Mouse (Mus musculus) frontal cortex, postnatal 10 days (tissue): ENCODE results near the gene Arhgap33.

Source experiments
- DNase-seq, 2 experiments: peaks; one replicate each; pipeline ENCODE4 v3.0.0; 2022; ENCODE audit warnings: low spot score in 2 of 2, mixed read lengths in 1 of 2

Gene Arhgap33

DNA sequence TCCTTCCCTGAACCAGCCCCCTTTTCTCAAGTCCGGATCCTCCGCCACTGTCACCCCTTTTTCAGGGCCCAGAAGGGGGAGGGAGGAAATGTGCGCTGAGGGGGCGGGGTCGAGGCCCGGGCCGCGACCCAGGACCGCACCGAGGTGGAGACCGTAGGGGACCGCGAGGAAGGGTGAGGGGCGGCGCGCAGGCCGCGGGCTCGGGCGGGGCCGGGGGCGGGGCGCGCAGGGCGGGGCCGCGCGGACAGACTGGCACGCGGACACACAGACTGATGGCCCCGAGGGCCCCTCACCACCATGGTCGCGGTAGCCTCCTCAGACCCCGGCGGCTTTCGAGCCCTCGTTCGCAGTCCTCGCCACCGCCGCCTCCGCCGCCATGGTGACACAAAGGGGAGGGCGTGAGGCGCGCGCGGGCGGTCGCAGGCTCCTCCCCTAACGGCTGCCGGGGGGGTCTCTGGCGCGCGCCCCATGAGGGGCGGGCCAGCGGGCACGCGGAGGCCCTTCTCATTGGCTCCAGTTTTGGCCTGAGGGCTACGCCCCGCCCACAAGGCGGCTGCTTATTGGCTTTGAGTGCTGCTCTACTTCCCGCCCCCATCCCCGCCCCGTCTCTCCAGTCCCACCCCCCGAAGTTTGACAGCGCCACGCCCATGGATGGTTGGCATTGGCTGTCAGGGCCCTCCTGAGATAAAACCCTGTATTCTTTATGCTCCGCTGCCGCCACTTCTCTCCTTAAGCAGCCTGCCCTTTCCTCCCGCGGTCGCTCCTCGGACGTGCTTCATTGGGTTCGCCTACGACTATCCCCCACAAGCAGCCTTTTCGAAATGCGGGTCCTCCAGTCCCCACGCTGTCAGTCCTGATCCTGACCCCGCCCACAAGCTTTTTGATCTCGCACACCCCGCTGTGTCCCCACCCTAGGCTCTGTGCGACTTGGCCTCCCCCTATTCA lies at the start of gene Arhgap33:
Arhgap33 (minus strand) TSS at position 428 of the 945 bp plus-strand sequence.
- peak; percentile 97 for DNase-seq

DNA sequence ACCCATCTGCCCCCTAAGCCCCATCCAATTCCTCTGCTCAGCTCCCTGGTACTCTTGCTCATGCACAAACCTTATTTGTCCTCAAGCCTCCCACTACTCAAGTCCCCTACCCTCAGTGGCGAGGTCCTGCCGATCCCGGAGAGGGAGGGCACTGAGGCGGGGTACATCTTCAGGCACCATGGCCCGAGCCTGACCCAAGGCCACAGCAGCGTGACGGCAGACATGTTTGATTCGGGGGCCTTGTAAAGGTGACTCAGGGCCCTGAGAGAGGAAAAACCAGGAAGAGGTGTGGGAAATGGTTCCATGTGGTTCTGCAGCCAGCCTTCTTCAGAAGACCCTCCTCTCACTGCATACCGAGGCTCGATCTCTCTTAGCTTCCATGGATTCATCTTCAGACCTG lies 49.5 kb upstream of the Arhgap33 start:
- DNase-seq = no peak

DNA sequence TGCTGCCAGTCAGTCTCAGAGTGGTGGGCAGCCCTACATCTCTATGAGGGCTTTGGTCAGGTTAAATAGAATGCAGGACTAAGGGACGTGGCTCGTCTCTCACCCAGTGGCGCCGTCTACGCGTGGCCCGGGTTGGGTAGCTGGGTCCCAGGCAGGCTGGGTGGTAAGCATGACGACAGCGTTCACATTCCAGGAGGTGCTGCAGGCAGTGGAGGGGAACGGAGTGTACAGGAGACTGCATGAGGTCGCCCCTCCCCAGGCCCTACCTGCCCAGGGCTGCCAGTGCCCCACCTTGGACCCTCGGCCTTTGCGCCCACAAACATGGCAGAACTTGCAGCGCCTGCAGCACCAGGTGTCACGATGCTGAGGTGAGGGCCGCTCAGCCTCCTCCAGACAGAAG lies 46.7 kb upstream of the Arhgap33 start:
- DNase-seq = no peak

DNA sequence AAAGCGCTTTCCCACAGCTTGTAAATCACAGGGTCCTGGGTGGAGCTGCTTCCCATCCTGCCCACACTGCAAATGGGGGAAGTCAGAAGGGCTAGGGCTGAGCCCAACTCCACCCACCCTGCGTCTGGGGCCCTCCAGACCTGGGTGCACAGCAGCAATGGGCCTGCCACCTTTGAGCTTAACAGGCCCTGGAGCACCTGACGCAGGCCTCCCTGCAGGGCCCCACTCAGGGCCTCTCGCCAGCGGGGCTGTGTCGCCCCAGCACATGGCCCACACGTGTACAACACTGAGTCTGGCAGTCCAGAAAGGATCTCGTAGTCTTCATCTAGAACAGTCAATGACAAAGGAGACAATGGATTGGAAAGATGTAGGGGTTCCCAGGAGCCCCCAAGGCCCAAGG lies 45.1 kb upstream of the Arhgap33 start:
- no peak for DNase-seq

DNA sequence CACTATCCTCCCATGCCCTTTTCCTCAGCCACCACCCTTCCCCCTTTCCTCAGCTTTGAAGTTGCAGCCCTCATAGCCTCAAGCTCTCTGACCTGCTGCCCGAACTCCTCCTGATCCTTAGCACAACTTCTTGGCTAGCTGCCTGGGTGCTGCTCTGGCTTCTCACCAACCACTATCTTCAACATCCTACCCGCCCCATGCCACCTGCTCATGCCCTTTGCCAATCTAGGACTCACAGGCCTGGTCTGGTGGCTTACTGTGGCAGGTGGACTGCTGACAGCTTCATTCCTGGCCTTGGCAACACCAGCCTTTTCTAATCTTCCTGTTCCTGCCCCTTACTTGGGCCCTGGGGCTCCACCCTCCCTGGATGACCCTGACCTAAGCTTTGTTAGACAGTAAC lies 38.1 kb upstream of the Arhgap33 start:
- DNase-seq = no peak

DNA sequence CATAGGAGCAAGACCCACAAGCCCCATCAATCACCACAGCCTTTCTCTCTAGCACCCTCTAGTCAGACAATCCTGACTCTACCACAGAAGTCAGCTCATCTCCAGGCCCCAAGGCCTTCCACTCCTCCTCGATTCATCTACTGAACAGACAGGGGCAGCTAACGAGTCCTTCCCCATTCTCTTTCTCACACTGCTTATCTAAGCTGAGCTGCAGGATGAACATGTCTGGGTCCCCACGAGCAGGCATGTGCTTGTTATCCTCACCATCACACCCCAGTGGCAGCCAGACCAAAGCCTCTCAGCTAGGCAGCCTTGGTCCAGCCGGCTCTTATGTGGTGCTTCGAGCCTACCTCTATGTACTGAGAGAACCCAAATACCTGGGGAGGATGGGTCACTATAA lies 37.5 kb upstream of the Arhgap33 start:
- no peak for DNase-seq

DNA sequence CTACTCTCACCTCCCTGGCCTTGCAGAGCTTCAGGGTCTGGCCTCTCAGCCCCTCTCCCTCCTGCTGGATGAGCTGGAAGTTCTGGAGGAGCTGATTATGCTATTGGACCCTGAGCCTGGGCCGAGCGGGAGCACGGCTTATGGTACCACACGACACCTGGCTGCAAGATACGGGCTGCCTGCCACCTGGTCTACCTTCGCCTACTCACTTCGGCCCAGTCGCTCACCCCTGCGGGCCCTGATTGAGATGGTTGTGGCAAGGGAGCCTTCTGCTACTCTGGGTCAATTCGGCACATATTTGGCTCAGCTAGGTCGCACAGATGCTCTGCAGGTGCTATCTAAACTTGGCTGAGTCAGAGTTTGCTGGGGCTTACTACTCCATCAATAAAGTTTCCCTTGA lies 32.7 kb upstream of the Arhgap33 start:
- DNase-seq = no peak

DNA sequence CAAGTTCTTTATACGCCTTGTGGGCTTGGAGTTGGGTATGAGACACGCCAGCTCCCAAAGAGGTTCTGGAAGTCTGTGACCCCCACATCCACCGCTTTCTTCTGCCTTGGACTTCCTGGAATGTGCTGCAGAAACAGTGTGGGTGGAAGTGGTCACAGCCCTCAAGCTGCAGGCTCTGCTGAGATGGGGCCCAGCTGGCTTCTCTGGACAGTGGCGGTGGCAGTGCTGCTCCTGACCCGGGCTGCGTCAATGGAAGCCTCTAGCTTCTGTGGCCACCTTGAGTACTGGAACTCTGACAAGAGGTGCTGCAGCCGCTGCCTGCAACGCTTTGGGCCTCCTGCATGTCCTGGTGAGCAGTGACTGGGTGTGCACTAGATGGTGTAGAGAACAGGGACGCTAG lies 31.2 kb upstream of the Arhgap33 start:
- DNase-seq = no peak

DNA sequence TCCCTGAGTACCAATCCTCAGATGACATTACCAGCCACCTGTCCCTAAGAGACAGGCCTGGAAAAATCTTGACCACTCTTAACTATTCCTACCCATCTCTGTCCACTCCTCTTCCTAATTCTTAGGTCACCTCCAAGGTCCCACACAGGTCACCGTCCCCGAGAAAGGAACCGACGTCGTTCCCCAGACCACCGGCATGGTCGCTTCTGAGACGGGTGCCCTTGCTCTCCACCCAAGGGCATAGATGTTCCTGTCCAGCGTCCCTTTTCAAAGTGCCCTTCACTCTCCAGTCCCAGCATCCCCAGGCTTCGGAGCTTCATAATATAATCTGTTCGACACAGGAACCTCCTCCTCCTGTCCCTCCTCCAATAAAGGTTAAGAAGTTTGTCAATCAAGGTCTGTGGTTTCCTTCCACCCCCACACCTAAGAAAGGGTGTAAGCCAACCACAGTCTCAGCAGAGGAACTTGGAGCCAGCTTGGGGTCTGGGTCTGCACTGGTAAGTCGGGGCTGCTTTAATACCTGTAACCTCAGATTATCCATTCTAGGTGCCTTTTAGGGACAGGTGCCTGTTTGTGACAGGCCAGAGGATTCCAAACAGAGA lies 30.2 kb upstream of the Arhgap33 start, which contains the start of gene Igflr1:
Igflr1 (plus strand) TSS at position 458 of the 602 bp plus-strand sequence.
- DNase-seq = no peak

DNA sequence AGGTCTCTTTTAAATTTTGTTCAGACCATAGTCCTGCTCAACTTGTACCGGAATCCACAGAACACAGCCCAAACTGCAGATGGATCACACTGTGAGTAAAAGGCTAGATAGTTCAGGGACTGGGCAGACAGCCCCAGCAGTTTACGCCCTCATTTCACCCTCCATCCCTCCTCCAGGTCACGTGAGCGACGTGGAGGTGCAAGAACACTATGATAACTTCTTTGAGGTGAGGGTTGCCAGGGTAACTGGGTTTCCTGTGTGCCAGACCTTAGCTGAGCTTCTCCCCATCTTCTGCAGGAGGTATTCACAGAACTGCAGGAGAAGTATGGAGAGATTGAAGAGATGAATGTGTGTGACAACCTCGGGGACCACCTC lies 29.0 kb upstream of the Arhgap33 start:
- DNase-seq = no peak

DNA sequence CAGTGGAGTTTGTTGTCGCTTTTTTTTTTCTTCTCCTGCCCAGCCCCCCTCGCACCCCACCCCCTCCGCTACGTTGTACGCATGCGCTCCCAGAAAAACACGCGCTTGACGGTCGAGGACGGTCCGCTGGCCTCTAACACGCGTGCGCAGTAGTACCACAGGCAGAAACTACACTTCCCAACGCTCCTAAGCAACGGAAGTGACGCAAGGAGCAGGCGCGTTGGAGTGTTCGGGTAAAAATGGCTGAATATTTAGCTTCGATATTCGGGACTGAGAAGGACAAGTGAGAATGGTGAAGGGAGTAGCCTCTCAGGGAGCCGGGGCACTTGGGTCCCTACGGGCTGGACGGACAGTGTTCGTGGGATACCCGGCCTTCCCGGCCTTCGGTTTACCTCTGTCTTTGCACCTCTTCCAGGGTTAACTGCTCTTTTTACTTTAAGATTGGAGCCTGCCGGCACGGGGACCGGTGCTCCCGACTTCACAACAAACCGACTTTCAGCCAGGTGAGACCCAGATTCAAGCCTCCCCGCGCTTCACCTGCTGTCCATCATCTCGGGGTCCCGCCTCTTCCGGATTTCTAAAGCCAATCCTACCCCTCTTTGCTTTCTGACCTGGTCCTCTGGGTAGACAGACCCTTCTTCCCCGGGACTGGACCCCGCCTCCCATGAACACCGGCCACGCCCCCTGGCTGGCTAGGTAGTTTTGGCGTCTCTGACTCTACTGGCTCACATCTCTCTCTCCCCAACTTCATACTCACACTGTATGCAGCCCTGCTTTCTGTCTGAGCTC lies 28.5 kb upstream of the Arhgap33 start, which contains the start of the genes U2af1l4, Gm49396 and Psenen:
U2af1l4 (plus strand) TSS at position 185 of the 789 bp plus-strand sequence.
Gm49396 (plus strand) TSS at position 228 of the 789 bp plus-strand sequence.
Psenen (minus strand) TSS at position 511 of the 789 bp plus-strand sequence.
- peak; percentile 94 for DNase-seq

DNA sequence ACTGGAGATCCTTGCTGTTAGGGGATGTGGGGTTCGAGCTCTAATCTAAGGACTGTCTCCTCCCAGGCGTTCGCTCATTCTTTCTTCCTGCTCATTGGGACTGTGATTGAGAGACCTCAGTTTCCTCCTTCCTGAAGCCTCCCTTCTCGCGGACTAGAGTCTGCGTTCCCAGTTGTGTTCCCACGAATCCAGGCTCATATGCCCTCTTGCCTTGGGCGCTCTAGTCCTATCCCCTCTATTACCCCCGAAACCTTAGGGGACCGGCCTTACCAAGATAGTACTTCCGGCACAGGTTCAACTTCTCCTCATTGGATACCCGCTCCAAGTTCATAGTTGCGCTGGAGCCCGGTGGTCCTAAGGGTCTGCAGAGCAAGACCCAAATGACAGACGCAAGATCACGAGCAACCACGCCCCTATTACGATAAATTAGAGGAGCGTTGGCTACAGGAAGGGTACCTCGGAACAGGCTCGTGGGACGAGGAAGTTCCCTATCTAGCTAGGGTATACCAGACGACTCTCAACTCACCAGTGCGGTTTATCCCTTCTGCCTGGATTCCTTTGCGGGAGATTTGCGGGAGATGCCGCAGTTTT lies 27.8 kb upstream of the Arhgap33 start:
- DNase-seq = no peak

DNA sequence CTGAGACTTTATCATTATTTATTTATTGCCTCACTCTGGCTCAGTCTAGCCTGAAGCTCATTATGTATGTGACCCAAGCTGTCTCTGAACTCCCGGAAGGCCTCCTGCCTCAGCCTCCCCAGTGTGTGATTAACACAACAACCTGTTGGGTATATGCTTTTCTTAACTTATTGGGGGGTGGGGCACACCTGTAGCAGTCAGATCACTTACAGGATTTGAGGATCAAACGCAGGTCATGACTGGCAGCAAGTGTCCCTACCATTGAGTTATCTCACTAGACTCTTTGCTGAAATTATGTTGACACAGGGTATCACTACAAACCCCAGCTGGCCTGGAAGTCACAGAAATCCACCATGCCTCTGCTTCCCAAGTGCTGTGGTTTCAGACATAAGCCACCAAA lies 25.4 kb upstream of the Arhgap33 start:
- no peak for DNase-seq

DNA sequence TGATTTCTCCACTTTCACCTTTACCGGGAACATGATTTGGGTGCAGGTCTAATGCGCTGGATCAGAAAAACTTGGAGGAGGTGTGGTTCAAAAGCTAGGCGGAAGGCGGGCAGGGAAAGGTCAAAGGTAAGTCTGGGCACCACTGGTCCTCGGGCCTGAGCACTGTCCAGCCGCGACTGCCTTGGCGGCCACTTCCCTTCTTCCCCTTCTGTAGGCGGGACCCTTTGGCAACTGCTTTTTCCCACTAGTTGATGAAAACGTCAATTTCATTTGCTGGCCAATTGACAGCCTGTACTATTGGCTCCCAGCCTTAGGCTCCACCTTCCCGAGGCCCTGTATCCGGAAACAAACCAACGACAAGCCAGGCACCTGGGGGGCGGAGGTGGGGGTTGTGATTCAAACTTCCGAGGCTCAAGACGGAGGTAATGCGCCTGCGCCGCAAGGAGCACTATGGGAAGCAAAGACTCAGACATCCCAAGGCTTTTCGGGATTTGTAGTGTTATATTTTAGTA lies 24.6 kb upstream of the Arhgap33 start, which contains the start of gene Lin37:
Lin37 (minus strand) TSS at position 396 of the 512 bp plus-strand sequence.
- peak; percentile 97 to 98 for DNase-seq

DNA sequence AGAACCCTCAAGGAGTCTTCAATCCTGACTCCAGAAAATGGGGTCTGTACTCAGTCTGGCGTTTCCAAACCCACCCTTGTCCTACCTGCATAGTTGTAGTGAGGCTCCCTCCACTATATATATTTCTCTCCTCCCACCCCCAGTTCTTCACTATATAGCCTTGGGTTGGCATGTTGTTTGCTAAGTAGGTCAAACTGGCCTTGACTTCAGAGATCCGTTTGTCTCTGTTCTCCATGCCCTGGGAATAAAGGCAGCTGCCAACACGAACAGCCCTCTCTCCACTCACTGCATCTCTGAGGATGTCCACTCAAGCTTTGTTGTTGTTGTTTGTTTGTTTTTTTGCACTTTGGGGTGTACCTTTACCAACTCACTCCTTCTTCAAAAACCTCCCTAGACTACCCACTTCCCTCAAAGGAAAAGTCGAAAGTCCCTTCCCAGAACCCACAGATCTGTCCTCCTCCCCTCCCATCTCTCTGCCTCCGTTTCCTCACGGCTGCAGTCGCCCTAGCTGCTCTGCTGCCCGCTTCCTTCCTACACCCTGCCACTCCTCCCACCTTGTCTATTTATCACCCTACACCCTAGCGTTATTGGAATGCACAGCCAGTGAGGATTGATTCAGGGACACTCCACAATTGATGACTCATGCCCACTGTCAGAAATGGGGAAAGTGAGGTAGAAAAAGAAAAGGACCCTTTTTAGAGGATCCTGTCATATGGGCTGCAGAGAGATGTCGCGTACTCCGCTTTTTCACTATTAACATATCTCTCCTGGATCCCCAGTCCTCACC lies 24.0 kb upstream of the Arhgap33 start:
- DNase-seq = no peak

DNA sequence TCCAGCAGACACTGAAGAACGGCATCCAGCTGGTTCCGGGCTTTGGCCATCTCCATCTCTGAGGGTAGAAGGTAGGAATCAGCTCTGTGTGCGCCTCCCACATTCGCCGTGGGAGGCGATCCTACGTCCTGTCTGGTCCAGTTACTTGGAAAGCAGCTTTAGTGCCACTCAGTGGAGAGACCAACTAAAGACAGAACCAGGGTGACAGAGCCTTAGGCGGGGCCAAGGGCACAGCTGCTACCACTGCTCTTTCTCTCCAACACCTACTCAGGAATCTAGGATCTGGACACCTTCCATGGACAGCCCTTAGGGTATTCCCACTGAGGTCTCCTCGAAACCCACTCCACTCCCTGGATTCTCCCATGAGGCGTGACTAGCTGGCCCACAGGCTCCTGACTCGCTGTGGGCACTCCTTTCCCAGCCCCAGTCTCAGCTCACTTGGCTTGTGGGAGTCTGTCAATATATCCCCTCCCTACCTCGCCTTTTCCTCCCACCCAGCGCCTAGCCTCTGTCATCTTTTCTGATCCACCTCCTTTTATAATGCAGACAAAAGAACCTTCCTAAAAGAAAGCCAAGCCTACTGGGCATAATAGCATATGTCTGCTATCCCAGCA lies 23.1 kb upstream of the Arhgap33 start:
- no peak for DNase-seq

DNA sequence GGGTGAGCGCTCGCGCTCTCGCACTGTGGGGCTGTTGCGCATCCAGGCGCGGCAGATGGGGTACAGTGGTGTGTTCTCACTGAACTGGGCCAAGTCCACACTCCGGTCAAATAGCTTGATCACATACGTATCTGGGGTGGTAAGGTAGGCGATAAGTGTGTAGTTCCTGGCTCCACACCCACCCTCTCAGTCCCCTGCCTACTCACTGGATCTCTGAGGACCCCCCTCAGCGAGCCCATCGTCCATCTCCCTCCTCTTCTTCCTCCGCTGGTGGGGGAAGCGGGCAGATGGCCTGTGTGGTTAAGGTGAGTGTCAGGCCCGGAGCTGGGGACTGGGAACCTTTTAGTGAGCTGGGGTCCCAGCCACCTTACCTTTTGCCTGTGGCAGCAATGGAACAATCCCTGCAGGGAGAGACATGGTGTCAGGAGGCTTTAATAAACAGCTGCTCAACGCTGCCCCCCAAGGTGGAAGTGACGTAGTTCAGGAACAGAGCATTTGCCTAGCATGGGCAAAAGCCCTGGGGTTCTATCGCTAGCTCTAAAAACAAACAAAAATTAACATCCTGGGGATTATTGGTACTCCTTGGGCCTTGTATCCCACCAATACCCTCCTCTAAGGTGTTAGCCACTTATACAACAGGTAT lies 22.2 kb upstream of the Arhgap33 start:
- DNase-seq = no peak

DNA sequence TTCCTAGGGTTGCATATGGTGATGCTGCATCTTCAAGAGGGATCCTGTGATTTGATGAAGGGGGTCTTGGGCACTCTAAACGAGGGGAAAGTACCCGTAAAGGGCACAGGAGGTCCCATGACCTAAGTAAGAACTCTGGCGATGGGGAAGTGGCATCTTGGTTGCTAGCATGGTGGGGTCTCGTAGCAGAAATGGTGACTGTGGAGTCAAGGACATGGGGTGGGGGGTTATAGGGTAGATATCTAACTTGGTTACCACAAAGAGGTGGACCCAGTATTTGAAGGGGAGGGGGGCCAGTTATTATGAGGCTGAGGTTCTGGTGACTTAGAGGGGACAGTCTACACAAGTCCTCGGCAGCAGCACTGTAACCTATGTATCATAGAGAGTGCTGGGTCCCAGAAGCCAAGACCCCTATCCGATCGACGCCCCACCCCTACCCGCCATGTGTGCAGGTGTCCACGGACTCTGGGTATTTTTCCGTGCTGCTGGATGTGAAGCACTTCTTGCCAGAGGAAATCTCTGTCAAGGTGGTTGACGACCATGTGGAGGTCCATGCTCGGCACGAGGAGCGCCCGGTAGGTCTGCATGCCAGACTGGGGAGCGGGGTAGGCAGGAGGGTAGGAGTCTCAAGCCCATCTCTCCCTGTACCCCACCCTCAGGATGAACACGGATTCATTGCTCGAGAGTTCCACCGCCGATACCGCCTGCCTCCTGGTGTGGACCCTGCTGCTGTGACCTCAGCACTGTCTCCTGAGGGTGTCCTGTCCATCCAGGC lies 19.1 kb upstream of the Arhgap33 start:
- DNase-seq = no peak
